Mouse (Mus musculus) CH12.LX (cell line): Measurements from ENCODE around the gene Slc2a4.

Source experiments
- CHD1 ChIP-seq: IDR thresholded peaks from 2 replicates; pipeline ENCODE4 v1.6.1; 2012; ENCODE audit warnings: low read depth, low read length, improper control_type of control experiment, inconsistent platforms
- CTCF ChIP-seq, 2 experiments: IDR thresholded peaks in 1 of 2; conservative IDR thresholded peaks in 1 of 2; 2 replicates each; pipeline ENCODE4 v1.5.1; 2011 to 2012; ENCODE audit warnings: low read depth in 2 of 2, low read length in 2 of 2, improper control_type of control experiment in 1 of 2, inconsistent platforms in 1 of 2, mild to moderate bottlenecking in 1 of 2, moderate library complexity in 1 of 2
- MAFK ChIP-seq: IDR thresholded peaks from 2 replicates; pipeline ENCODE4 v1.6.1; 2011; ENCODE audit warnings: low read length, improper control_type of control experiment; ENCODE audit not compliant: insufficient replicate concordance
- MAX ChIP-seq: IDR thresholded peaks from 2 replicates; pipeline ENCODE4 v1.6.1; 2011; ENCODE audit warnings: low read length, improper control_type of control experiment
- POLR2A ChIP-seq: IDR thresholded peaks from 2 replicates; pipeline ENCODE4 v1.6.1; 2011; ENCODE audit warnings: low read depth, mild to moderate bottlenecking, improper control_type of control experiment, low read length
- ZC3H11A ChIP-seq: IDR thresholded peaks from 2 replicates; pipeline ENCODE4 v1.6.1; 2012; ENCODE audit warnings: low read depth, mild to moderate bottlenecking, inconsistent platforms, low read length, improper control_type of control experiment
- ZKSCAN1 ChIP-seq: IDR thresholded peaks from 2 replicates; pipeline ENCODE4 v1.6.1; 2012; ENCODE audit warnings: low read depth, inconsistent platforms, low read length, improper control_type of control experiment, borderline replicate concordance
- ZNF384 ChIP-seq: IDR thresholded peaks from 2 replicates; pipeline ENCODE4 v1.6.1; 2012; ENCODE audit warnings: low read depth, low read length, improper control_type of control experiment, inconsistent platforms

DNA sequence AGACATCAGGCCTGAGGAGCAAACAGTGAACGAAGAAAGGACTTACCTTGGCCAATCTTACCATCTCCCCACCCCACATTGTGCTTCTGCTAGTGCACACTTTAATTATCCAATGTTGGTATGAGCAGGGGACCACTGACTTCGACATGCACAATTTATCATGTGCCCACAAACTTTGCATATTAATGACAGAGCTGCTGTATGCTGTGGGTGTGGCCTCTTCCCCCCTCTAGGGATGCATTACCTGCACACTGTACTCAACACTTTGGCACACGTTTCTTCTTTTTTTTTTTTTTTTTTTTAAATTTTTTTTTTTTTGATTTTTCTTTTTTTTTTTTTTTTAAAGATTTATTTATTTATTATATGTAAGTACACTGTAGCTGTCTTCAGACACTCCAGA, 22.8 kb upstream of the Slc2a4 start:
- TF ChIP-seq CTCF (conservative IDR thresholded peaks at IDR 0.05 in 1 of 2, IDR thresholded peaks at IDR 0.05 in 1 of 2; ENCODE audit: low read depth in 2 of 2, low read length in 2 of 2) (no peak), MAFK (no peak), POLR2A (no peak), ZKSCAN1 (no peak), CHD1 (no peak), ZC3H11A (no peak), MAX (no peak), ZNF384 (peak; percentile 65)
